ENCODE assay signal across 29 mouse cellular contexts in genomic region chr2:38685746-38686145, GRCm38 (mm10). TPM values are rescaled to one million over a fixed set of nuclear protein-coding genes. Genes with fewer than 3 reads are reported as not detected.
A peak's percentile ranks its signal among the peaks of the same experiment; 100 is the strongest.
DNase-seq lines count a peak whose midpoint lies in the region; ATAC-seq lines count a peak whose summit lies in the region.
"Had no signal": no experiment of that assay in that cellular context is flagged by ENCODE, and none has a peak within 500 bp of the region (broad histone marks: within the 10 kb centered on the region; RNA-seq: fewer than 3 reads in every experiment).

No protein-coding gene starts in this region.

- no peak overlapping the region for H3K27ac ChIP-seq in heart, embryonic 11.5 days (ENCODE audit: low read depth, low read length)
- H3K27ac ChIP-seq: embryonic facial prominence, embryonic 12.5 days; embryonic facial prominence, embryonic 15.5 days; forebrain, embryonic 12.5 days; forebrain, embryonic 15.5 days; heart, adult 2 months; heart, embryonic 10.5 days; hindbrain, embryonic 15.5 days had no signal

- no peak overlapping the region for H3K4me2 ChIP-seq in heart, embryonic 11.5 days
- H3K4me2 ChIP-seq: embryonic facial prominence, embryonic 12.5 days; embryonic facial prominence, embryonic 15.5 days; forebrain, embryonic 12.5 days; forebrain, embryonic 15.5 days; hindbrain, embryonic 15.5 days had no signal

- intact Hi-C loops in heart, postnatal 36 days (cut with DNase I) = no loop called here

- peaks cover 30% of the 10 kb centered on the region for H3K27me3 ChIP-seq in heart, embryonic 11.5 days (ENCODE audit: control insufficient read depth, insufficient read depth, low read length)
- H3K27me3 ChIP-seq: embryonic facial prominence, embryonic 15.5 days; forebrain, embryonic 15.5 days; hindbrain, embryonic 15.5 days had no signal

- H3K36me3 ChIP-seq in heart, embryonic 11.5 days (ENCODE audit: control insufficient read depth, insufficient read depth, low read length) = no peaks in the 10 kb centered on the region
- H3K36me3 ChIP-seq: embryonic facial prominence, embryonic 12.5 days; embryonic facial prominence, embryonic 15.5 days; forebrain, embryonic 12.5 days; forebrain, embryonic 15.5 days; heart, embryonic 10.5 days; hindbrain, embryonic 15.5 days had no signal

- peak; percentile 35 for DNase-seq in adrenal gland, postnatal 10 days
- no peak for DNase-seq in adrenal gland, postnatal 25 days
- no peak for DNase-seq in heart, postnatal 36 days
- peak; percentile 62 for DNase-seq in adrenal gland, postnatal 36 days
- no peak for DNase-seq in liver
- DNase-seq: cerebellum, adult 11 months; cerebellum, adult 2 months; cerebellum, adult 9-11 months; cerebellum, postnatal 25 days; gastrocnemius, postnatal 10 days; gastrocnemius, postnatal 36 days; heart, adult 2 months; kidney, adult 2 months had no signal

- no peak for ATAC-seq in heart, embryonic 11.5 days (replicated peaks; ENCODE audit: insufficient number of reproducible peaks, low FRiP score, low TSS enrichment)
- ATAC-seq: CD4-positive, CD25-positive, alpha-beta regulatory T cell, adult 4 months; forebrain, embryonic 15.5 days; intestine, postnatal 0 days had no signal

- 70% methylated on average over 3 of the region's 3 CpGs for WGBS in heart, embryonic 11.5 days (ENCODE audit: insufficient replicate concordance)

- 0 out of 2 replicates have a peak overlapping the region, but pooled peaks have one; percentile 10 for H3K9ac ChIP-seq in heart, embryonic 11.5 days (ENCODE audit: low read depth, low read length)
- H3K9ac ChIP-seq: embryonic facial prominence, embryonic 12.5 days; embryonic facial prominence, embryonic 15.5 days; forebrain, embryonic 12.5 days; forebrain, embryonic 15.5 days; hindbrain, embryonic 15.5 days had no signal

- H3K9me3 ChIP-seq in heart, embryonic 11.5 days (replicated peaks; ENCODE audit: control insufficient read depth, low read length) = no peaks in the 10 kb centered on the region
- H3K9me3 ChIP-seq: embryonic facial prominence, embryonic 12.5 days; embryonic facial prominence, embryonic 15.5 days; forebrain, embryonic 12.5 days; forebrain, embryonic 15.5 days; heart, embryonic 10.5 days; hindbrain, embryonic 15.5 days had no signal

- H3K4me1 ChIP-seq in heart, embryonic 11.5 days (ENCODE audit: control insufficient read depth, insufficient read depth, low read length) = 0 out of 2 replicates have a peak, but pooled peaks cover 2% of the 10 kb centered on the region

- no peak overlapping the region for H3K4me3 ChIP-seq in heart, embryonic 11.5 days (ENCODE audit: low read depth, low read length)
- H3K4me3 ChIP-seq: embryonic facial prominence, embryonic 12.5 days; embryonic facial prominence, embryonic 15.5 days; forebrain, embryonic 12.5 days; forebrain, embryonic 15.5 days; heart, adult 2 months; heart, embryonic 10.5 days; hindbrain, embryonic 15.5 days had no signal

RNA-seq across cellular contexts. Expression of gene Nr5a1, which starts 28.6 kb away (rescaled TPM):
- total RNA-seq in adrenal gland, postnatal 10 days (2021) = 100 to 1,000 TPM; 221 to 331 TPM
- total RNA-seq in adrenal gland, postnatal 25 days (2021) = 642 and 788 TPM in 2 replicates
- polyA plus RNA-seq in heart, embryonic 11.5 days (2014; fragmentation: Nextera tagmentation; extraction: Ambion mirVana) = not detected in 2 replicates
- total RNA-seq in heart, postnatal 36 days (2021) = not detected
- total RNA-seq in adrenal gland, postnatal 36 days (2021) = 100 to 1,000 TPM; 529 to 721 TPM
- total RNA-seq: common myeloid progenitor, adult 5-6 weeks; gastrocnemius, adult 18-20 months; gastrocnemius, postnatal 10 days; gastrocnemius, postnatal 36 days; granulocyte monocyte progenitor cell, adult 5-6 weeks; heart, adult 2 months; heart, postnatal 25 days; MEL had no signal
- polyA plus RNA-seq: CD4-positive, CD25-positive, alpha-beta regulatory T cell, adult 4 months; cerebellum, adult 2 months; heart, embryonic 10.5 days; heart, embryonic 14.5 days; heart, postnatal 0 days; hindbrain, embryonic 15.5 days had no signal

RNA-seq across cellular contexts. Expression of gene Psmb7, which starts 41.9 kb away (rescaled TPM):
- total RNA-seq in adrenal gland, postnatal 10 days (2021) = 100 to 1,000 TPM; 274 to 276 TPM
- total RNA-seq in adrenal gland, postnatal 25 days (2021) = 284 and 333 TPM in 2 replicates
- 254 and 263 TPM in 2 replicates for polyA plus RNA-seq in heart, embryonic 11.5 days (2014; fragmentation: Nextera tagmentation; extraction: Ambion mirVana)
- total RNA-seq in heart, postnatal 36 days (2021) = 100 to 1,000 TPM; 262 to 263 TPM
- total RNA-seq in adrenal gland, postnatal 36 days (2021) = 100 to 1,000 TPM; 294 to 327 TPM

Comparison
In these comparisons a context has a peak if more than half of its experiments do, and no peak if none do; other contexts are left out.
1. DNase-seq: peak in adrenal gland, postnatal 10 days (single experiment) and adrenal gland, postnatal 36 days (2 of 2); none in adrenal gland, postnatal 25 days (single experiment), heart, postnatal 36 days (0 of 2) and liver (single experiment).
2. RNA of gene Nr5a1, which starts 28.6 kb away (total RNA-seq): 642 to 788 TPM in adrenal gland, postnatal 25 days, 529 to 721 TPM in adrenal gland, postnatal 36 days and 221 to 331 TPM in adrenal gland, postnatal 10 days; not detected in heart, postnatal 36 days; every median in the first group is over 100 times any median in the second.